ENCODE assay signal across 9 mouse cellular contexts in the genomic region with DNA sequence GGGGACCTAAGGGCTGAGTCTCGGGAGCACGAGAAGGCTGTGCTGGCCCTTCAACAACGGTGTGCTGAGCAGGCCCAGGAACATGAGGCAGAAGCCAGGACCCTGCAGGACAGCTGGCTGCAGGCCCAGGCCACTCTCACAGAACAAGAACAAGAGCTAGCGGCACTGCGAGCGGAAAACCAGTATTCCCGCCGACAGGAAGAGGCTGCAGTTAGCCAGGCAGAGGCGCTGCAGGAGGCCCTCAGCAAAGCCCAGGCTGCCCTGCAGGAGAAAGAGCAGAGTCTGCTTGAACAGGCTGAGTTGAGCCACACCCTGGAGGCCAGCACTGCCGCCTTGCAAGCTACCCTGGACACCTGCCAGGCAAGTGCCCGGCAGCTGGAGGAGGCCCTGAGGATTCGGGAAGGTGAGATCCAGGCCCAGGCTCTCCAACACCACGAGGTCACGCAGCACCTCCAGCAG. TPM values are rescaled to one million over a fixed set of nuclear protein-coding genes. Genes with fewer than 3 reads are reported as not detected.
DNase-seq lines count a peak whose midpoint lies in the region; ATAC-seq and TF ChIP-seq lines count a peak whose summit lies in the region.
"Had no signal": no experiment of that assay in that cellular context is flagged by ENCODE, and none has a peak within 500 bp of the region (broad histone marks: within the 10 kb centered on the region; RNA-seq: fewer than 3 reads in every experiment).

No protein-coding gene starts in this region.

- TF ChIP-seq CTCF in cerebellum, adult 2 months (IDR thresholded peaks at IDR 0.05; ENCODE audit: borderline replicate concordance, insufficient read depth, low read depth, low read length): no peak
- TF ChIP-seq CTCF in lung, embryonic 14.5 days (IDR thresholded peaks at IDR 0.05; ENCODE audit: low read depth): no peak

- DNase-seq in midbrain, embryonic 10.5 days (ENCODE audit: low spot score): no peak
- peak; percentile 97 to 99 for DNase-seq in cerebellum, adult 2 months
- DNase-seq in heart, adult 18-20 months: peak; percentile 68 to 76
- DNase-seq in kidney, postnatal 36 days: peak; percentile 81 to 85
- DNase-seq in lung, embryonic 14.5 days: peak; percentile 12
- DNase-seq in embryo, embryonic 9.5 days (ENCODE audit: extremely low spot score): no peak

- no peak overlapping the region for H3K4me2 ChIP-seq in midbrain, embryonic 13.5 days (replicated peaks)
- H3K4me2 ChIP-seq in lung, embryonic 14.5 days: no peak overlapping the region; the same call in 1 of the 2 replicates
- H3K4me2 ChIP-seq in stomach, embryonic 16.5 days (ENCODE audit: low read depth, low read length): no peak overlapping the region

- H3K36me3 ChIP-seq in midbrain, embryonic 10.5 days: peaks cover 100% of the 10 kb centered on the region
- peaks cover 100% of the 10 kb centered on the region for H3K36me3 ChIP-seq in midbrain, embryonic 13.5 days
- H3K36me3 ChIP-seq in lung, embryonic 14.5 days (ENCODE audit: insufficient read depth): peaks cover 95% of the 10 kb centered on the region
- H3K36me3 ChIP-seq in stomach, embryonic 16.5 days (ENCODE audit: control insufficient read depth, insufficient read depth, low read length): peaks cover 5% of the 10 kb centered on the region; the same call in 1 of the 2 replicates

- H3K9me3 ChIP-seq in midbrain, embryonic 10.5 days (replicated peaks): no peaks in the 10 kb centered on the region
- H3K9me3 ChIP-seq in midbrain, embryonic 13.5 days: no peaks in the 10 kb centered on the region
- no peaks in the 10 kb centered on the region for H3K9me3 ChIP-seq in lung, embryonic 14.5 days (ENCODE audit: low read depth, low read length)
- H3K9me3 ChIP-seq in stomach, embryonic 16.5 days (replicated peaks; ENCODE audit: control insufficient read depth, low read length): no peaks in the 10 kb centered on the region

- WGBS in midbrain, embryonic 10.5 days: 91% methylated on average over 14 of the region's 14 CpGs
- 89% methylated on average over 14 of the region's 14 CpGs for WGBS in midbrain, embryonic 13.5 days
- WGBS in cerebellum, adult 2 months: 8% methylated on average over 14 of the region's 14 CpGs
- WGBS in lung, embryonic 14.5 days: 79% methylated on average over 14 of the region's 14 CpGs
- 73% methylated on average over 14 of the region's 14 CpGs for WGBS in stomach, embryonic 16.5 days

- no peaks in the 10 kb centered on the region for H3K27me3 ChIP-seq in midbrain, embryonic 10.5 days (ENCODE audit: low read depth, poor library complexity, severe bottlenecking)
- no peaks in the 10 kb centered on the region for H3K27me3 ChIP-seq in midbrain, embryonic 13.5 days
- no peaks in the 10 kb centered on the region for H3K27me3 ChIP-seq in cerebellum, adult 2 months (ENCODE audit: control insufficient read depth, insufficient read depth, low read length)
- H3K27me3 ChIP-seq in lung, embryonic 14.5 days (ENCODE audit: insufficient read depth, low read length): no peaks in the 10 kb centered on the region
- H3K27me3 ChIP-seq in stomach, embryonic 16.5 days (ENCODE audit: control insufficient read depth, insufficient read depth, low read length): no peaks in the 10 kb centered on the region

- peak; percentile 20; the same call in 1 of the 2 replicates for TF ChIP-seq POLR2A in cerebellum, adult 2 months (IDR thresholded peaks at IDR 0.05; ENCODE audit: borderline replicate concordance, insufficient read depth, low read length)

- no peak overlapping the region for H3K9ac ChIP-seq in midbrain, embryonic 13.5 days (replicated peaks)
- no peak overlapping the region for H3K9ac ChIP-seq in lung, embryonic 14.5 days
- 0 out of 2 replicates have a peak overlapping the region, but pooled peaks have one; percentile 22 for H3K9ac ChIP-seq in stomach, embryonic 16.5 days (ENCODE audit: low read length)

- H3K4me1 ChIP-seq in midbrain, embryonic 10.5 days: no peaks in the 10 kb centered on the region
- H3K4me1 ChIP-seq in midbrain, embryonic 13.5 days (replicated peaks): no peaks in the 10 kb centered on the region
- peaks cover 48% of the 10 kb centered on the region for H3K4me1 ChIP-seq in cerebellum, adult 2 months (ENCODE audit: control insufficient read depth, insufficient read depth, low read length)
- no peaks in the 10 kb centered on the region for H3K4me1 ChIP-seq in lung, embryonic 14.5 days (ENCODE audit: insufficient read depth)
- no peaks in the 10 kb centered on the region for H3K4me1 ChIP-seq in stomach, embryonic 16.5 days (ENCODE audit: control insufficient read depth, insufficient read depth, low read length)

- ATAC-seq in midbrain, embryonic 13.5 days: no peak
- ATAC-seq in lung, embryonic 14.5 days (ENCODE audit: insufficient read depth): no peak
- ATAC-seq in stomach, embryonic 16.5 days (ENCODE audit: insufficient read depth, low FRiP score): peak; percentile 61; the same call in 1 of the 2 replicates

- H3K4me3 ChIP-seq in midbrain, embryonic 10.5 days: peak overlapping the region; percentile 12
- H3K4me3 ChIP-seq in midbrain, embryonic 13.5 days (replicated peaks): no peak overlapping the region
- H3K4me3 ChIP-seq in cerebellum, adult 2 months (replicated peaks; ENCODE audit: insufficient read depth, low read depth, low read length): no peak overlapping the region
- H3K4me3 ChIP-seq in lung, embryonic 14.5 days (ENCODE audit: low read depth, low read length): no peak overlapping the region
- H3K4me3 ChIP-seq in stomach, embryonic 16.5 days (replicated peaks; ENCODE audit: low read length): no peak overlapping the region

- H3K27ac ChIP-seq in midbrain, embryonic 10.5 days (replicated peaks): no peak overlapping the region
- H3K27ac ChIP-seq in midbrain, embryonic 13.5 days: no peak overlapping the region
- H3K27ac ChIP-seq in cerebellum, adult 2 months (ENCODE audit: insufficient read depth, low read length): peak overlapping the region; percentile 88
- no peak overlapping the region for H3K27ac ChIP-seq in lung, embryonic 14.5 days (ENCODE audit: low read depth)
- H3K27ac ChIP-seq in stomach, embryonic 16.5 days (ENCODE audit: low read length): no peak overlapping the region
- H3K27ac ChIP-seq: kidney, postnatal 0 days had no signal

RNA-seq across cellular contexts. Expression of gene 6430550D23Rik, which starts 15.9 kb away (rescaled TPM):
- polyA plus RNA-seq in midbrain, embryonic 10.5 days (2016; fragmentation: Nextera tagmentation; extraction: Ambion mirVana): 1.2 and 2.3 TPM in 2 replicates
- polyA plus RNA-seq in midbrain, embryonic 13.5 days (2015; fragmentation: Nextera tagmentation; extraction: Ambion mirVana): 1.4 and 1.9 TPM in 2 replicates
- 3.7 and 4.2 TPM in 2 replicates for polyA plus RNA-seq in cerebellum, adult 2 months (2012; rRNA removed)
- total RNA-seq in heart, adult 18-20 months (2021): under 1 TPM in 1 of 2 experiments, not detected in 1; 0.25 TPM
- polyA plus RNA-seq in lung, embryonic 14.5 days (2014; fragmentation: Nextera tagmentation; extraction: Ambion mirVana): 0.51 and 1.9 TPM in 2 replicates
- polyA plus RNA-seq in stomach, embryonic 16.5 days (2015; fragmentation: Nextera tagmentation; extraction: Ambion mirVana): 1.7 and 1.8 TPM in 2 replicates

RNA-seq across cellular contexts. Expression of gene Ergic3, which starts 16.0 kb away (rescaled TPM):
- polyA plus RNA-seq in midbrain, embryonic 10.5 days (2016; fragmentation: Nextera tagmentation; extraction: Ambion mirVana): 211 and 239 TPM in 2 replicates
- 336 and 349 TPM in 2 replicates for polyA plus RNA-seq in midbrain, embryonic 13.5 days (2015; fragmentation: Nextera tagmentation; extraction: Ambion mirVana)
- 316 and 328 TPM in 2 replicates for polyA plus RNA-seq in cerebellum, adult 2 months (2012; rRNA removed)
- 10 to 100 TPM; 56.9 to 65.5 TPM for total RNA-seq in heart, adult 18-20 months (2021)
- 219 and 239 TPM in 2 replicates for polyA plus RNA-seq in lung, embryonic 14.5 days (2014; fragmentation: Nextera tagmentation; extraction: Ambion mirVana)
- polyA plus RNA-seq in stomach, embryonic 16.5 days (2015; fragmentation: Nextera tagmentation; extraction: Ambion mirVana): 209 and 240 TPM in 2 replicates

RNA-seq across cellular contexts. Expression of gene Cep250, which starts 35.6 kb away (rescaled TPM):
- 24.1 and 24.3 TPM in 2 replicates for polyA plus RNA-seq in midbrain, embryonic 10.5 days (2016; fragmentation: Nextera tagmentation; extraction: Ambion mirVana)
- polyA plus RNA-seq in midbrain, embryonic 13.5 days (2015; fragmentation: Nextera tagmentation; extraction: Ambion mirVana): 17.3 and 21.2 TPM in 2 replicates
- 20.7 and 21.2 TPM in 2 replicates for polyA plus RNA-seq in cerebellum, adult 2 months (2012; rRNA removed)
- total RNA-seq in heart, adult 18-20 months (2021): 1 to 10 TPM; 4.5 to 4.8 TPM
- polyA plus RNA-seq in lung, embryonic 14.5 days (2014; fragmentation: Nextera tagmentation; extraction: Ambion mirVana): 23.5 and 24.6 TPM in 2 replicates
- 12.3 and 16.3 TPM in 2 replicates for polyA plus RNA-seq in stomach, embryonic 16.5 days (2015; fragmentation: Nextera tagmentation; extraction: Ambion mirVana)

RNA-seq across cellular contexts. Expression of gene Gdf5, which starts 46.7 kb away (rescaled TPM):
- 0.07 TPM in 2 replicates for polyA plus RNA-seq in midbrain, embryonic 10.5 days (2016; fragmentation: Nextera tagmentation; extraction: Ambion mirVana)
- 0.71 and 1.1 TPM in 2 replicates for polyA plus RNA-seq in midbrain, embryonic 13.5 days (2015; fragmentation: Nextera tagmentation; extraction: Ambion mirVana)
- polyA plus RNA-seq in cerebellum, adult 2 months (2012; rRNA removed): 0.14 and 0.21 TPM in 2 replicates
- under 1 TPM in 1 of 2 experiments, not detected in 1; 0.13 TPM for total RNA-seq in heart, adult 18-20 months (2021)
- polyA plus RNA-seq in lung, embryonic 14.5 days (2014; fragmentation: Nextera tagmentation; extraction: Ambion mirVana): 0.34 and 0.41 TPM in 2 replicates
- polyA plus RNA-seq in stomach, embryonic 16.5 days (2015; fragmentation: Nextera tagmentation; extraction: Ambion mirVana): 1.2 and 1.3 TPM in 2 replicates

RNA-seq across cellular contexts. Expression of gene Gm15557, which starts 51.4 kb away (rescaled TPM):
- 0.10 TPM in 1 of 2 replicates, not detected in the other for polyA plus RNA-seq in midbrain, embryonic 10.5 days (2016; fragmentation: Nextera tagmentation; extraction: Ambion mirVana)
- polyA plus RNA-seq in midbrain, embryonic 13.5 days (2015; fragmentation: Nextera tagmentation; extraction: Ambion mirVana): not detected in 2 replicates
- not detected in 2 replicates for polyA plus RNA-seq in cerebellum, adult 2 months (2012; rRNA removed)
- not detected for total RNA-seq in heart, adult 18-20 months (2021)
- not detected in 2 replicates for polyA plus RNA-seq in lung, embryonic 14.5 days (2014; fragmentation: Nextera tagmentation; extraction: Ambion mirVana)
- not detected in 2 replicates for polyA plus RNA-seq in stomach, embryonic 16.5 days (2015; fragmentation: Nextera tagmentation; extraction: Ambion mirVana)
- polyA plus RNA-seq: kidney, postnatal 0 days had no signal

Comparison
In these comparisons a context has a peak if more than half of its experiments do, and no peak if none do; other contexts are left out.
1. DNase-seq: peak in cerebellum, adult 2 months (2 of 2), heart, adult 18-20 months (2 of 2), kidney, postnatal 36 days (2 of 2) and lung, embryonic 14.5 days (single experiment); none in midbrain, embryonic 10.5 days (single experiment) and embryo, embryonic 9.5 days (single experiment).